Comparison of ENCODE assay signal across 9 mouse cellular contexts in genomic region chr2:34644571-34645526, GRCm38 (mm10).
DNase-seq lines count a peak whose midpoint lies in the region; ATAC-seq and TF ChIP-seq lines count a peak whose summit lies in the region.
"Had no signal": no experiment of that assay in that cellular context is flagged by ENCODE, and none has a peak within 500 bp of the region (broad histone marks: within the 10 kb centered on the region; RNA-seq: fewer than 3 reads in every experiment).

No protein-coding gene starts in this region.

- DNase-seq in cerebellum, postnatal 10 days: peak; percentile 51 to 52
- no peak for DNase-seq in cerebellum, adult 9-11 months
- DNase-seq in spleen, adult 2 months (ENCODE audit: low read depth in 1 of 2, low spot score in 2 of 2): peak in 1 of 2 experiments; percentile 15
- DNase-seq in spleen, adult 18-20 months: no peak
- DNase-seq in liver, embryonic 11.5 days (ENCODE audit: low spot score): no peak
- peak; percentile 20 to 39 for DNase-seq in thymus, postnatal 10 days (ENCODE audit: low spot score in 2 of 2)
- no peak for DNase-seq in layer of hippocampus, postnatal 10 days (ENCODE audit: low spot score in 2 of 2)
- no peak for DNase-seq in midbrain, embryonic 14.5 days

- no peak for TF ChIP-seq POLR2A in spleen, adult 2 months (IDR thresholded peaks at IDR 0.05; ENCODE audit: low read depth, low read length)

- H3K9ac ChIP-seq in liver, embryonic 11.5 days (ENCODE audit: low read depth, low read length): no peak overlapping the region
- no peak overlapping the region for H3K9ac ChIP-seq in midbrain, embryonic 14.5 days (replicated peaks; ENCODE audit: low read length)
- H3K9ac ChIP-seq: limb, embryonic 12.5 days had no signal

- WGBS in spleen, adult 2 months: 68% methylated on average over 22 of the region's 22 CpGs
- WGBS in liver, embryonic 11.5 days: 38% methylated on average over 22 of the region's 22 CpGs
- 33% methylated on average over 22 of the region's 22 CpGs for WGBS in midbrain, embryonic 14.5 days

- ATAC-seq in liver, embryonic 11.5 days (replicated peaks; ENCODE audit: low FRiP score): no peak
- no peak for ATAC-seq in midbrain, embryonic 14.5 days (ENCODE audit: low FRiP score, low TSS enrichment)

- H3K4me3 ChIP-seq in spleen, adult 2 months (ENCODE audit: extremely low read depth, insufficient read depth, insufficient read length): no peak overlapping the region
- H3K4me3 ChIP-seq in liver, embryonic 11.5 days (ENCODE audit: low read depth, low read length): no peak overlapping the region
- H3K4me3 ChIP-seq in midbrain, embryonic 14.5 days (replicated peaks; ENCODE audit: low read depth, low read length): no peak overlapping the region

- H3K27me3 ChIP-seq in spleen, adult 2 months (ENCODE audit: control insufficient read depth, insufficient read depth, low read length): no peaks in the 10 kb centered on the region
- no peaks in the 10 kb centered on the region for H3K27me3 ChIP-seq in liver, embryonic 11.5 days (replicated peaks; ENCODE audit: control insufficient read depth, insufficient read depth, low read length)
- no peaks in the 10 kb centered on the region for H3K27me3 ChIP-seq in midbrain, embryonic 14.5 days (ENCODE audit: control insufficient read depth, insufficient read depth, low read length)

- H3K36me3 ChIP-seq in spleen, adult 2 months (ENCODE audit: control insufficient read depth, insufficient read depth, low read length): no peaks in the 10 kb centered on the region
- no peaks in the 10 kb centered on the region for H3K36me3 ChIP-seq in liver, embryonic 11.5 days (ENCODE audit: control insufficient read depth, insufficient read depth, low read length)
- H3K36me3 ChIP-seq in midbrain, embryonic 14.5 days (ENCODE audit: control insufficient read depth, insufficient read depth, low read length): no peaks in the 10 kb centered on the region
- H3K36me3 ChIP-seq: limb, embryonic 12.5 days had no signal

- no peak overlapping the region for H3K27ac ChIP-seq in spleen, adult 2 months (ENCODE audit: insufficient read depth, low read length)
- H3K27ac ChIP-seq in liver, embryonic 11.5 days (ENCODE audit: low read depth, low read length): no peak overlapping the region
- no peak overlapping the region for H3K27ac ChIP-seq in midbrain, embryonic 14.5 days (replicated peaks; ENCODE audit: low read depth, low read length)
- H3K27ac ChIP-seq: limb, embryonic 12.5 days had no signal

- peak; percentile 39; the same call in 1 of the 2 replicates for TF ChIP-seq CTCF in spleen, adult 2 months (IDR thresholded peaks at IDR 0.05; ENCODE audit: extremely low read depth, insufficient read depth, insufficient read length, insufficient replicate concordance)

- peak overlapping the region; percentile 30 for H3K4me2 ChIP-seq in liver, embryonic 11.5 days
- H3K4me2 ChIP-seq in midbrain, embryonic 14.5 days (ENCODE audit: low read length): no peak overlapping the region

- no peaks in the 10 kb centered on the region for H3K9me3 ChIP-seq in liver, embryonic 11.5 days (ENCODE audit: control insufficient read depth, low read length)
- no peaks in the 10 kb centered on the region for H3K9me3 ChIP-seq in midbrain, embryonic 14.5 days (ENCODE audit: control insufficient read depth, low read length)
- H3K9me3 ChIP-seq: limb, embryonic 12.5 days had no signal

- H3K4me1 ChIP-seq in spleen, adult 2 months (ENCODE audit: control insufficient read depth, insufficient read depth, insufficient read length): no peaks in the 10 kb centered on the region
- H3K4me1 ChIP-seq in liver, embryonic 11.5 days (replicated peaks; ENCODE audit: control insufficient read depth, insufficient read depth, low read length): peaks cover 4% of the 10 kb centered on the region; the same call in 1 of the 2 replicates
- peaks cover 16% of the 10 kb centered on the region for H3K4me1 ChIP-seq in midbrain, embryonic 14.5 days (ENCODE audit: control insufficient read depth, insufficient read depth, low read length)

Comparison
In these comparisons a context has a peak if more than half of its experiments do, and no peak if none do; other contexts are left out.
1. DNase-seq: peak in cerebellum, postnatal 10 days (2 of 2) and thymus, postnatal 10 days (2 of 2); none in cerebellum, adult 9-11 months (single experiment), spleen, adult 18-20 months (0 of 2), liver, embryonic 11.5 days (single experiment), layer of hippocampus, postnatal 10 days (0 of 2) and midbrain, embryonic 14.5 days (single experiment).